Mouse (Mus musculus) stomach, postnatal 0 days (tissue): Measurements from ENCODE around the gene Pgs1. TPM values are rescaled to one million over a fixed set of nuclear protein-coding genes. Genes with fewer than 3 reads are reported as not detected.
A peak's percentile ranks its signal among the peaks of the same experiment; 100 is the strongest.

Source experiments
- ATAC-seq: fragments of 200-750 bp; cut with Nextera tagmentation; 2 replicates; pipeline ENCODE4 v1.8.0; 2017; ENCODE audit not compliant: low FRiP score, low TSS enrichment
- DNase-seq: peaks from one replicate; pipeline ENCODE4 v3.0.0-alpha.2; 2016; ENCODE audit warnings: low spot score
- H3K27ac ChIP-seq: fragments of 300-500 bp; sonication (generic); replicated peaks from 2 replicates; pipeline ENCODE4 v1.5.1; 2014; ENCODE audit warnings: mild to moderate bottlenecking, control low read depth
- H3K27me3 ChIP-seq: fragments of 300-500 bp; sonication (generic); 2 replicates; pipeline ENCODE4 v1.6.1; 2014; ENCODE audit warnings: low read length; ENCODE audit not compliant: control insufficient read depth, insufficient read depth
- H3K36me3 ChIP-seq: fragments of 300-500 bp; sonication (generic); 2 replicates; pipeline ENCODE4 v1.6.1; 2014; ENCODE audit warnings: low read length, mixed read lengths; ENCODE audit not compliant: control insufficient read depth, insufficient read depth
- H3K4me1 ChIP-seq: fragments of 300-500 bp; sonication (generic); replicated peaks from 2 replicates; pipeline ENCODE4 v1.6.1; 2014; ENCODE audit warnings: antibody characterized with exemption; ENCODE audit not compliant: control insufficient read depth, insufficient read depth
- H3K4me2 ChIP-seq: fragments of 300-500 bp; sonication (generic); replicated peaks from 2 replicates; pipeline ENCODE4 v1.6.1; 2014; ENCODE audit warnings: low read depth, mild to moderate bottlenecking, control low read depth, moderate library complexity
- H3K4me3 ChIP-seq: fragments of 300-500 bp; sonication (generic); 2 replicates; pipeline ENCODE4 v1.5.1; 2014; ENCODE audit warnings: low read depth, low read length, control low read depth
- H3K9ac ChIP-seq: fragments of 300-500 bp; sonication (generic); 2 replicates; pipeline ENCODE4 v1.6.1; 2014; ENCODE audit warnings: mild to moderate bottlenecking, low read length, control low read depth, mixed read lengths
- H3K9me3 ChIP-seq: fragments of 300-500 bp; sonication (generic); 2 replicates; pipeline ENCODE4 v1.6.1; 2016; ENCODE audit warnings: low read length; ENCODE audit not compliant: control insufficient read depth
- CTCF ChIP-seq: IDR thresholded peaks from 2 replicates; pipeline ENCODE4 v1.5.1; 2016; ENCODE audit warnings: antibody characterized with exemption, low read depth, mild to moderate bottlenecking, moderate library complexity
- EP300 ChIP-seq: optimal IDR thresholded peaks from 2 replicates; pipeline ENCODE3; 2016; ENCODE audit warnings: antibody characterized with exemption
- WGBS: fragments of 180-500 bp; shearing (Covaris S2); extraction: QIAGEN DNeasy Blood & Tissue Kit; methylation state at CpG from one replicate; pipeline ENCODE4 v1.1.7; 2014; 5-methylcytosine and 5-hydroxymethylcytosine counted together
- polyA plus RNA-seq: library from polyadenylated mRNA; unstranded; fragments of >200 nt; fragmentation: Nextera tagmentation; extraction: Ambion mirVana; gene quantifications from 2 replicates; pipeline ENCODE4 v1.2.1, GENCODE M21; 2015

The Pgs1 gene
- polyA plus RNA-seq, 1 experiment from 2014 or later: 28.7 TPM

DNA sequence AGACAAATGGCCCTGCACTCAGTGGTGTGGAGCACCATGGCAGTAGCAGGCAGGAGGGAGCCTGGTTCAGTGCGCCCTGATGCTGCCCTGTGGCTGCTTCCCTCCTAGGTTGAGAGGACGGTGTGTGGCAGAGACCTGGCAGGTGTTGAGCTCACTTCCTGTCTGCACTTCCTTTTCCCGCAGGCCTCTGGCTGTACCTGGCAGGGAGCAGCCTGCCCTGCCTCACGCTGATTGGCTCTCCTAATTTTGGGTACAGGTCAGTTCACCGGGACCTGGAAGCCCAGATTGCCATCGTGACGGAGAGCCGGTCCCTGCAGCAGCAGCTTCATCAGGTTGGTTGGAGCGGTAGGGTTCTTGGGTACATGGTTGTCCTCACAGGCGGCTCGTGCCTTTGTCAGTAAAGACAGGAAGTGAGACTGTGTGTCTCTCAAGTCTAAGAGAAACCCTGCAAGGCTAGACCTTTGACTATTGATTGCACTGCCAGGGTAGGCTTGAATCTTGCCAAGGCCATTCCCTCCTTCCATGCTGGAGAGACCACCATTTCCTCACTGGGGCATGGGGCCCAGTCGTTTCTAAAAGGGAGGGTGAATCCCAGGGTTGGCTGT lies 28.4 kb downstream of the Pgs1 start:
- Histone ChIP-seq H3K27me3 (no peaks in the 10 kb centered on the region), H3K36me3 (no peaks in the 10 kb centered on the region; the same call in 1 of the 2 replicates), H3K9ac (no peak overlapping the region; the same call in 1 of the 2 replicates), H3K4me3 (no peak overlapping the region), H3K9me3 (no peaks in the 10 kb centered on the region), H3K4me1 (peaks cover 3% of the 10 kb centered on the region), H3K4me2 (no peak overlapping the region), H3K27ac (no peak overlapping the region)
- ATAC-seq (no peak), DNase-seq (no peak)
- 79% methylated on average over 12 of the region's 12 CpGs for WGBS
- no peak for TF ChIP-seq EP300
- no peak for TF ChIP-seq CTCF

DNA sequence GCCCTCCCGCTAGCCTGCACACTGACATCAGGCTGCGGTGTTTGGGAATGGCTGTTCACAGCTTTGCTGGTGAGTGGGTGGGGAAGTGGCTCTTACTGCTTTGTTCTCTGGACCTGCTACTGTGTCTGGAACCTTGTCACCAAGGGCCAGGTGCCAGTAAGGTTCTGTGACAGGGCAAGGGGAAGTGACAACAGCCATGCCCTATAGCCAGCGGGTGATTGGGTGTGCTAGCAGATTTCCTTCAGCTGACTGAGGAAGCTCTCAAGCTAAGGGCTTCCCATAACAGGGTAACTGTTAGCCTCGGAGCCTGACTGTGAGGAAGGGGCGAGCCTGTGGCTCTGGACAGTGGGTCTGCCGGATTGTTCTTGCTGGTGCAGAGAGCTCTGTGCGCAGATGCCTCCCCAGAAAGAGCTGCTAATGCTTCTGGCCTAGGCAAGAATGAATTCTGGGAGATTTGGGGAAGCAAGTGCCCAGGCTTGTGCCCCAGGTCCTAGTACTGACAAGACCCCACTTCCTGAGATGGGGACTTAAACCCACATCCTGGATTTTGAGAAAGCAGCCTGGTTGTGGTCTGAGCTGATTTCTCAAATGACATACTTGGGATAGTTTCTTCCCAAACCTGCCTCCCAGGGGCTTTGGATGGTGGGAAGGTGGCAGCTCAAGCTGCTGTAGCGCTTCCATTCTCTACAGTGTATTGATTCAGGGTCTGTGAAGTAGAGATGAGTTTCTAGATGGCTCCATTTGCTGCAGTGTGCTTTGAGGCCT lies 29.5 kb downstream of the Pgs1 start:
- Histone ChIP-seq H3K27ac (no peak overlapping the region), H3K9ac (no peak overlapping the region), H3K36me3 (no peaks in the 10 kb centered on the region; the same call in 1 of the 2 replicates), H3K4me2 (no peak overlapping the region), H3K4me3 (no peak overlapping the region), H3K9me3 (no peaks in the 10 kb centered on the region), H3K27me3 (no peaks in the 10 kb centered on the region), H3K4me1 (no peaks in the 10 kb centered on the region)
- 87% methylated on average over 8 of the region's 8 CpGs for WGBS
- DNase-seq (no peak), ATAC-seq (no peak)
- TF ChIP-seq EP300: no peak

DNA sequence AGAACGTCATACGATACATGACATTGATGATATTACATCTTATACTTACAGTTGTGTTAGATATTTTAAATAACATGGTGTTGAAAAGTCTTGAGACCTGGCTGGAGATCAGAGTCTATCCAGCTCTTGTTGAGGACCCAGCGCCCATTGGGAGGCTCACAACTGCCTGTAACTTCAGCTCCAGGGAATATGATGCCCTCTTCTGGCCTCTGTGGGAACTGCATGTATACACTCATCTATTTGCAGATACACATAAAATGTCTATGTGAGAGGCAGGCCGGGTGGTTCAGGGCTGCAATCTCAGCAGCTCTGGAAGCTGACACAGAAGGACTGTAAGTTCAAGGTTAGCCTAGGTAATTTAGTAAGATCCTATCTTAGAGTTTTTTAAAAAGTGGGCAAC lies 32.2 kb downstream of the Pgs1 start:
- Histone ChIP-seq H3K9me3 (no peaks in the 10 kb centered on the region), H3K9ac (no peak overlapping the region), H3K36me3 (peaks cover 2% of the 10 kb centered on the region; the same call in 1 of the 2 replicates), H3K4me3 (no peak overlapping the region), H3K27me3 (no peaks in the 10 kb centered on the region), H3K27ac (no peak overlapping the region), H3K4me1 (no peaks in the 10 kb centered on the region), H3K4me2 (no peak overlapping the region)
- ATAC-seq (no peak), DNase-seq (no peak)
- TF ChIP-seq EP300: no peak
- TF ChIP-seq CTCF: peak; percentile 64
- 95% methylated on average over 4 of the region's 4 CpGs for WGBS

DNA sequence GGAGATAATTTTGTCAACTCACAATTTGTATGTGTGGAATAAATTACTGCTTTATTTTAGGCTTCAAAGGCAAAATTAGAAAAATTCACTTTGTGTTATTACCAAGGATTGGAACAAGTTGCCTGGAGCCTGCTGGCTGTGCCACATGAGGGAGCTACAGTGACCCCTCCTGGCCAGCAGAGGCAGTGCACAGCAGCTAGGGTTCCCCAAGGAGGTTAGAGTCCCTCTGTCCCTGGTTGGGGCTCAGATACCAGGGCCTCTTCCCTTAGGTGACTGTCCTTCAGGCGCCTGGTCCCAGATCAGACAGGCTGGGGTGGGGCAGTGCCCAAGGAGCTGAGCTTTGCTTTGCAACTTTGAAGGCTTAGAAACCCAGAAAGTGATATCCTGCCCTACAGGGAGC lies 35.7 kb downstream of the Pgs1 start:
- no peak for TF ChIP-seq EP300
- TF ChIP-seq CTCF: peak; percentile 95
- 0 out of 2 replicates have a peak, but pooled peaks have one; percentile 27 for ATAC-seq

DNA sequence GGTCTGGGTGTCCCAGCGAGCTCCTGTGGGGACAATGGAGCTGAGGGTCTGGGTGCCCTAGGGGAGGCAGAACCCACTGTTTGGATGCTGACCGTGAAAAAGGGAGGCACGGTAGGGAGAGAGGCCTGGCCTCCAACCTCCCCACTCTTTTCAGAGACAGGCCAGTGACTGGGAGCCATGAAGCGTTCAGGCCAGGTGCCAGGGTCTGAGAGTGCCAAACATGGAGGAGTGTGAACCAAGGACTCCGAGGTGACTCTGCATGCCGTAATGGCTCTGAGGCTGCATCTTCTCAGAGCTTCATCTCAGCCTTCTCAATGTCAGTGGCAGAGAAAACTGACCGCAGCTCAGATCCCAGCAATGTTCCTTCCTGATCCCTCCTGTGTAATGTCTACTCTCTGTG lies 37.4 kb downstream of the Pgs1 start:
- Histone ChIP-seq H3K4me1 (no peaks in the 10 kb centered on the region), H3K4me2 (no peak overlapping the region), H3K27me3 (no peaks in the 10 kb centered on the region), H3K4me3 (no peak overlapping the region), H3K27ac (no peak overlapping the region), H3K9ac (no peak overlapping the region), H3K36me3 (peaks cover 5% of the 10 kb centered on the region; the same call in 1 of the 2 replicates), H3K9me3 (no peaks in the 10 kb centered on the region)
- DNase-seq (no peak), ATAC-seq (no peak)
- no peak for TF ChIP-seq EP300
- no peak for TF ChIP-seq CTCF
- 92% methylated on average over 7 of the region's 7 CpGs for WGBS

More for the DNA sequence above, 35.7 kb downstream of the Pgs1 start:
- H3K9ac ChIP-seq: no peak overlapping the region
- no peaks in the 10 kb centered on the region for H3K27me3 ChIP-seq
- H3K4me1 ChIP-seq: no peaks in the 10 kb centered on the region
- no peak overlapping the region for H3K4me2 ChIP-seq
- no peaks in the 10 kb centered on the region for H3K9me3 ChIP-seq
- DNase-seq: peak; percentile 78
- H3K4me3 ChIP-seq: no peak overlapping the region
- 48% methylated on average over 1 of the region's 1 CpGs for WGBS
- H3K27ac ChIP-seq: no peak overlapping the region
- H3K36me3 ChIP-seq: peaks cover 5% of the 10 kb centered on the region; the same call in 1 of the 2 replicates

DNA sequence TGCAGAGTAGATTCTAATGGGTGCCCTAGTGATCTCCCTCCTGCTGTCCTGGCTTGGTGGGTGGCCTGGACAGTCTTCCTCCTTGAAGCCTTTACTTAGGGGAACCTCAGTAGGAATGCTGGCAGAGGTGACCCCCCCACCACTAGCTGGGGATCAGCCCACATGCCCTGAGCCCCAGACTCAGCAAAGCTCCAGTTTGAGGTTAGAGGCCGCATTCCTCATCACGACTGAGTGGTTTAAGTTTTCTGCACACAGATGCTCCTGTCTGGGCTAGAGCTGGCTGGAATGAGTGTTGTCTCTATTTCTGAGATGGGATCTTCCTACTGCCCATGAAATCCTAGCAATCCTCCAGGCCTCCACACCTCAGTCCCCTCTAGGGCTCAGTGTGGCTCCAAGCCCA lies 38.0 kb downstream of the Pgs1 start:
- Histone ChIP-seq H3K4me3 (no peak overlapping the region), H3K36me3 (peaks cover 5% of the 10 kb centered on the region; the same call in 1 of the 2 replicates), H3K4me2 (no peak overlapping the region), H3K27me3 (no peaks in the 10 kb centered on the region), H3K27ac (no peak overlapping the region), H3K4me1 (no peaks in the 10 kb centered on the region), H3K9ac (no peak overlapping the region), H3K9me3 (no peaks in the 10 kb centered on the region)
- DNase-seq (no peak), ATAC-seq (no peak)
- WGBS: 75% methylated on average over 2 of the region's 2 CpGs
- TF ChIP-seq CTCF: no peak
- no peak for TF ChIP-seq EP300
